In genomic region chr4:53219351-53219750, GRCm38 (mm10) we compare ENCODE assay signal across 8 mouse cellular contexts. TPM values are rescaled to one million over a fixed set of nuclear protein-coding genes. Genes with fewer than 3 reads are reported as not detected.
DNase-seq lines count a peak whose midpoint lies in the region; ATAC-seq and TF ChIP-seq lines count a peak whose summit lies in the region.

No protein-coding gene starts in this region.

- H3K9ac ChIP-seq in heart, postnatal 0 days (replicated peaks; ENCODE audit: low read depth, low read length): no peak overlapping the region
- H3K9ac ChIP-seq in limb, embryonic 14.5 days (ENCODE audit: low read depth, low read length, severe bottlenecking): no peak overlapping the region

- H3K27ac ChIP-seq in heart, postnatal 0 days (ENCODE audit: low read depth): peak overlapping the region; percentile 89
- no peak overlapping the region for H3K27ac ChIP-seq in limb, embryonic 14.5 days (replicated peaks; ENCODE audit: low read depth, low read length)

- H3K9me3 ChIP-seq in heart, postnatal 0 days (replicated peaks; ENCODE audit: control insufficient read depth, low read length): no peaks in the 10 kb centered on the region
- H3K9me3 ChIP-seq in limb, embryonic 14.5 days (ENCODE audit: control insufficient read depth, low read length): no peaks in the 10 kb centered on the region

- WGBS in heart, postnatal 0 days: 26% methylated on average over 3 of the region's 3 CpGs
- 72% methylated on average over 3 of the region's 3 CpGs for WGBS in limb, embryonic 14.5 days

- H3K4me2 ChIP-seq in heart, postnatal 0 days (ENCODE audit: low read depth, low read length): no peak overlapping the region
- H3K4me2 ChIP-seq in limb, embryonic 14.5 days (replicated peaks; ENCODE audit: low read depth, low read length, severe bottlenecking): no peak overlapping the region

- no peaks in the 10 kb centered on the region for H3K36me3 ChIP-seq in heart, postnatal 0 days (replicated peaks; ENCODE audit: control insufficient read depth, insufficient read depth, low read length)
- no peaks in the 10 kb centered on the region for H3K36me3 ChIP-seq in limb, embryonic 14.5 days (ENCODE audit: control insufficient read depth, insufficient read depth, low read length)

- no peak for TF ChIP-seq CTCF in heart, postnatal 0 days (IDR thresholded peaks at IDR 0.05; ENCODE audit: low read depth)

- no peak overlapping the region for H3K4me3 ChIP-seq in heart, postnatal 0 days (ENCODE audit: low read depth, low read length)
- H3K4me3 ChIP-seq in limb, embryonic 14.5 days (replicated peaks; ENCODE audit: low read length): no peak overlapping the region

- ATAC-seq in heart, postnatal 0 days (ENCODE audit: insufficient read depth, low read depth): peak; percentile 63
- ATAC-seq in limb, embryonic 14.5 days (ENCODE audit: low FRiP score, low read depth): no peak

- no peak; the same call in 1 of the 2 replicates for TF ChIP-seq EP300 in heart, postnatal 0 days (IDR thresholded peaks at IDR 0.05; ENCODE audit: low read depth)

- H3K4me1 ChIP-seq in heart, postnatal 0 days (ENCODE audit: control insufficient read depth, insufficient read depth): peaks cover 17% of the 10 kb centered on the region
- peaks cover 20% of the 10 kb centered on the region for H3K4me1 ChIP-seq in limb, embryonic 14.5 days (ENCODE audit: control insufficient read depth, insufficient read depth, low read length)

- H3K27me3 ChIP-seq in heart, postnatal 0 days (ENCODE audit: control insufficient read depth, insufficient read depth, low read length): no peaks in the 10 kb centered on the region
- H3K27me3 ChIP-seq in limb, embryonic 14.5 days (ENCODE audit: control insufficient read depth, insufficient read depth, low read length): no peaks in the 10 kb centered on the region

- no peak for TF ChIP-seq POLR2A in limb, embryonic 14.5 days (IDR thresholded peaks at IDR 0.05; ENCODE audit: borderline replicate concordance, extremely low read depth, insufficient read depth, insufficient read length)

- peak; percentile 29 for DNase-seq in cerebellum, adult 9-11 months
- DNase-seq in cerebellum, postnatal 36 days: no peak
- DNase-seq in right cerebral cortex, postnatal 14 days: peak; percentile 13
- DNase-seq in right cerebral cortex, postnatal 36 days (ENCODE audit: low spot score in 2 of 2): no peak
- peak; percentile 75 for DNase-seq in heart, postnatal 0 days (ENCODE audit: low spot score)
- peak; percentile 4 for DNase-seq in limb, embryonic 14.5 days (ENCODE audit: low spot score)
- DNase-seq in spleen, postnatal 4 days (ENCODE audit: low spot score in 2 of 2): no peak
- DNase-seq in thymus, postnatal 36 days: no peak

RNA-seq across cellular contexts. Expression of gene Abca1, which starts 59.7 kb away (rescaled TPM):
- total RNA-seq in heart, postnatal 0 days (2014; rRNA removed; ENCODE audit: low replicate concordance): 18.1 and 18.3 TPM in 2 replicates
- polyA plus RNA-seq in heart, postnatal 0 days (2015; fragmentation: Nextera tagmentation; extraction: Ambion mirVana): 3.1 and 3.7 TPM in 2 replicates
- 9.0 and 10.3 TPM in 2 replicates for polyA plus RNA-seq in limb, embryonic 14.5 days (2012; rRNA removed)
- polyA plus RNA-seq in limb, embryonic 14.5 days (2014; fragmentation: Nextera tagmentation; extraction: Ambion mirVana): 12.3 and 14.5 TPM in 2 replicates

Comparison
In these comparisons a context has a peak if more than half of its experiments do, and no peak if none do; other contexts are left out.
1. DNase-seq: peak in cerebellum, adult 9-11 months (single experiment), right cerebral cortex, postnatal 14 days (single experiment), heart, postnatal 0 days (single experiment) and limb, embryonic 14.5 days (single experiment); none in cerebellum, postnatal 36 days (0 of 2), right cerebral cortex, postnatal 36 days (0 of 2), spleen, postnatal 4 days (0 of 2) and thymus, postnatal 36 days (0 of 2).